23 mouse cellular contexts compared by ENCODE assay signal in the genomic region with DNA sequence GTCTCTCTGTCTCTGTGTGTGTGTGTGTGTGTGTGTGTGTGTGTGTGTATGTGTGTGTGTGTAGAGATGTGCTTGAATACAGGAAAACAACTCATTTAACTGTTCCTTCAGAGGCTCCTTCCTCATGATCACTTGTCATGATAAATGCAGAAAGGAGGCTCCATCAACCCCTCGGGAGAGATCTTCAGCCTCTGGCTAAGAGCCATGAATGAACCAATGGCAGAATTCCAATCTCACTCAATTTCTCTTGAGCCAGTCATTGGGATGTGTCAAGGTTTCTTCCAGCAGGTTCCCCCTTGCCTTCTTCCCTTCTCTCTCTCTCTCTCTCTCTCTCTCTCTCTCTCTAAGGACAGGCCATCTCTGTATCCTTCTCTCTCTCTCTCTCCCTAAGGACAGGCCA.
DNase-seq lines count a peak whose midpoint lies in the region; ATAC-seq and TF ChIP-seq lines count a peak whose summit lies in the region.
"Had no signal": no experiment of that assay in that cellular context is flagged by ENCODE, and none has a peak within 500 bp of the region (broad histone marks: within the 10 kb centered on the region; RNA-seq: fewer than 3 reads in every experiment).

No protein-coding gene starts in this region.

- no peaks in the 10 kb centered on the region for H3K36me3 ChIP-seq in lung, embryonic 14.5 days (ENCODE audit: insufficient read depth)
- H3K36me3 ChIP-seq: embryonic facial prominence, embryonic 10.5 days; embryonic facial prominence, embryonic 13.5 days; forebrain, embryonic 12.5 days; forebrain, embryonic 15.5 days; heart, embryonic 12.5 days; heart, embryonic 15.5 days; hindbrain, embryonic 10.5 days had no signal

- no peak overlapping the region for H3K4me2 ChIP-seq in lung, embryonic 14.5 days
- H3K4me2 ChIP-seq: embryonic facial prominence, embryonic 13.5 days; forebrain, embryonic 12.5 days; forebrain, embryonic 15.5 days; heart, embryonic 12.5 days; heart, embryonic 15.5 days; hindbrain, embryonic 14.5 days had no signal

- no peaks in the 10 kb centered on the region for H3K27me3 ChIP-seq in lung, embryonic 14.5 days (ENCODE audit: insufficient read depth, low read length)
- H3K27me3 ChIP-seq: forebrain, embryonic 12.5 days; forebrain, embryonic 15.5 days; heart, embryonic 12.5 days; heart, embryonic 15.5 days had no signal

- no peak for TF ChIP-seq CTCF in lung, embryonic 14.5 days (IDR thresholded peaks at IDR 0.05; ENCODE audit: low read depth)

- 31% methylated on average over 1 of the region's 1 CpGs for WGBS in lung, embryonic 14.5 days

- ATAC-seq in lung, embryonic 14.5 days (ENCODE audit: insufficient read depth) = no peak
- ATAC-seq: Patski had no signal

- DNase-seq in adrenal gland, postnatal 10 days = peak; percentile 15
- DNase-seq in adrenal gland, adult 2 months = no peak
- peak; percentile 18 to 36 for DNase-seq in cerebellum, postnatal 14 days
- no peak for DNase-seq in cerebellum, adult 11-12 months
- peak; percentile 62 for DNase-seq in lung, embryonic 14.5 days
- DNase-seq in lung, postnatal 25 days (ENCODE audit: low spot score) = no peak
- peak; percentile 22 for DNase-seq in MN1 (ENCODE audit: low spot score)
- DNase-seq: adrenal gland, adult 8-10 months; cerebellum, adult 11 months; cerebellum, adult 8-10 months; cerebellum, postnatal 36 days; gastrocnemius, postnatal 25 days; heart, postnatal 36 days had no signal

- H3K9me3 ChIP-seq in lung, embryonic 14.5 days (ENCODE audit: low read depth, low read length) = no peaks in the 10 kb centered on the region
- H3K9me3 ChIP-seq: embryonic facial prominence, embryonic 10.5 days; embryonic facial prominence, embryonic 13.5 days; forebrain, embryonic 12.5 days; forebrain, embryonic 15.5 days; heart, embryonic 12.5 days; heart, embryonic 15.5 days; hindbrain, embryonic 10.5 days had no signal

- H3K4me1 ChIP-seq in lung, embryonic 14.5 days (ENCODE audit: insufficient read depth) = peaks cover 6% of the 10 kb centered on the region; the same call in 1 of the 2 replicates
- H3K4me1 ChIP-seq: embryonic facial prominence, embryonic 13.5 days; forebrain, embryonic 15.5 days had no signal

- H3K9ac ChIP-seq in lung, embryonic 14.5 days = no peak overlapping the region
- H3K9ac ChIP-seq: embryonic facial prominence, embryonic 13.5 days; forebrain, embryonic 12.5 days; forebrain, embryonic 15.5 days; heart, embryonic 12.5 days; heart, embryonic 15.5 days; hindbrain, embryonic 14.5 days had no signal

- no peak overlapping the region for H3K4me3 ChIP-seq in lung, embryonic 14.5 days (ENCODE audit: low read depth, low read length)
- H3K4me3 ChIP-seq: embryonic facial prominence, embryonic 10.5 days; embryonic facial prominence, embryonic 13.5 days; erythroblast, embryonic 14.5 days; forebrain, embryonic 12.5 days; forebrain, embryonic 15.5 days; heart, embryonic 12.5 days; heart, embryonic 15.5 days; hindbrain, embryonic 10.5 days had no signal

- no peak overlapping the region for H3K27ac ChIP-seq in lung, embryonic 14.5 days (ENCODE audit: low read depth)
- H3K27ac ChIP-seq: embryonic facial prominence, embryonic 10.5 days; embryonic facial prominence, embryonic 13.5 days; forebrain, embryonic 12.5 days; forebrain, embryonic 15.5 days; heart, embryonic 15.5 days; hindbrain, embryonic 10.5 days; hindbrain, embryonic 14.5 days had no signal

Comparison
In these comparisons a context has a peak if more than half of its experiments do, and no peak if none do; other contexts are left out.
1. DNase-seq: peak in adrenal gland, postnatal 10 days (single experiment), cerebellum, postnatal 14 days (2 of 2), lung, embryonic 14.5 days (single experiment) and MN1 (single experiment); none in adrenal gland, adult 2 months (single experiment), cerebellum, adult 11-12 months (single experiment) and lung, postnatal 25 days (single experiment).